Mouse (Mus musculus): Measurements from ENCODE around the gene Gm11146.

Gm11146 gene

DNA sequence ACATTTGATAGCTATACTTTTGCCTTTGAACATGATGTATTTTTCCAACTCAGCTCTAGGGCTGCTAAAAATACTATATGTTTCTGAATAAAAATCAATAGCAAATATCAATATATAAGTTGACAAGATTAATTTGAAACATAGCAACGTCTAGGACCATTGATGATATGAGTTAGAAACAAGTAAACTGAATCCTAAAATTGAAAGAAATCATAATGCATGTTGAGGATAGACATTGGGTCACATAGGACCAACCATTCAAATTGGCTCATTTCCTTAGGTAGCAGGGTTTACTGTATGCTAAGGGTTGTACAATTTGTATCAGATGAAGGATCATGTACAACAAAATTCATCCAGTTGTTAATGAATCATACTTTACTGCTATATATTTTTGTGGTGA, at the start of gene Gm11146:
Gene Gm11146 (minus strand): TSS at position 101 of the 400 bp plus-strand sequence.
- no peak for DNase-seq (ENCODE audit: extremely low read depth, low read depth, low spot score)

DNA sequence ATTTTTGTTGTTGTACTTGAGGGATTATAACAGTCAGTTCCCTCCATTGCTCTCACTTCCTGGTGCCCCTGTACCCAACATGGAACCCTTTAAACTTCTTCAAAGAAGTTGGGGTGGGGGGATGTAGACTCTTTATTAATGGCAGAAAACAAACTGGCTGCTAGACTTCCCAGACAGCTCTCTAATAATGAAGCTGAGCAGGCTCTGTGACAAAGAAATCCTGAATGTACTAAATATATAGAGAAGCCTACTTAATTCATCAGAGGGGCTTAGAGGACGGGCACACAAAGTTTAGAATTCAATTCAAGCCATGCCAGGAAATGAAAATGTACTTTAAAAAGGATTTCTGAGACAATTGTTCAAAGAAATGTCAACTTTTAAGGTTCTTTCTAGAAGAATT, 48.7 kb upstream of the Gm11146 start:
- DNase-seq (ENCODE audit: extremely low read depth, low read depth, low spot score): no peak

DNA sequence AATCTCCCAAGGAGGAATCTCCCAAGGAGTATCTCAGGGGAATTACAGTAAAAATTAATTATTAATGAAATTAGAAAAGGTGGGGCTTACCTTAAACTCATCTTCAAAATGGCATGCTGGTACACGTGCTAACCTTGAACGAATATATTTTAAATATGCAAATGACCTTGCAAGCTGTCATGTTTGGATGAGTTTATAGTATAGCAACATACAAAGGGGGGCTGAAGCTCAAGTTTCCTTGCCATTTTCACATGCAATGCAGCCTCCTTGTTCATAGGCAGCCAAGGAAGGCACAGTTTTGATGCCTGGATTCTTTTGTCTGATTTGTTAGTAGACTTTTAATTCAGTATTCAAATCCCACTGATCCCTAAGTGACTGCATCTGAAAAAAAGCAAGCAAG, 47.1 kb upstream of the Gm11146 start:
- no peak for DNase-seq (ENCODE audit: extremely low read depth, low read depth, low spot score)

- DNase-seq (ENCODE audit: extremely low read depth, low read depth, low spot score): no peak
These were observed 46.3 kb upstream of the Gm11146 start for GRCm38 (mm10) chr16:77648181-77648580.

- DNase-seq (ENCODE audit: extremely low read depth, low read depth, low spot score): no peak
These were observed 44.3 kb upstream of the Gm11146 start for GRCm38 (mm10) chr16:77646146-77646545.

DNA sequence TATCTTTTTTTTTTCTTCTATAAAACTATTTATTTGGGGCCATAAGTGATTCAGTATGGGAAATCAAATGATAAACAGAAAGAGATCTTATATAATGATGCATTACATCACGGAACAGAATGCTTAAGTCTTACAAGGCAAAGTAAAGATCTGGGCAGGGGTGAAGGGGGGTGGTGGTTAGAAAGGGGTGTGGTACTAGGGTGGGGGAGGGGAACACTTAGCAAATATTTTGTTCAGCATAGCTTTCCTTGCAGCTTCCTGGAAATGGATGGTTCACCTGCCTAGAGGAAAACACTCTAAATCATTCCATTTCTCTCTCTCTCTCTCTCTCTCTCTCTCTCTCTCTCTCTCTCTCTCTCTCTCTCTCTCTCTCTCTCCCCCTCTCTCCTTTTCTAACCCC, 43.1 kb upstream of the Gm11146 start:
- DNase-seq (ENCODE audit: extremely low read depth, low read depth, low spot score): no peak

- no peak for DNase-seq (ENCODE audit: extremely low read depth, low read depth, low spot score)
These were observed 42.2 kb upstream of the Gm11146 start for GRCm38 (mm10) chr16:77643871-77644720.

GRCm38 (mm10) chr16:77643036-77643870, 41.4 kb upstream of the Gm11146 start:
- DNase-seq (ENCODE audit: extremely low read depth, low read depth, low spot score): peak; percentile 86

DNA sequence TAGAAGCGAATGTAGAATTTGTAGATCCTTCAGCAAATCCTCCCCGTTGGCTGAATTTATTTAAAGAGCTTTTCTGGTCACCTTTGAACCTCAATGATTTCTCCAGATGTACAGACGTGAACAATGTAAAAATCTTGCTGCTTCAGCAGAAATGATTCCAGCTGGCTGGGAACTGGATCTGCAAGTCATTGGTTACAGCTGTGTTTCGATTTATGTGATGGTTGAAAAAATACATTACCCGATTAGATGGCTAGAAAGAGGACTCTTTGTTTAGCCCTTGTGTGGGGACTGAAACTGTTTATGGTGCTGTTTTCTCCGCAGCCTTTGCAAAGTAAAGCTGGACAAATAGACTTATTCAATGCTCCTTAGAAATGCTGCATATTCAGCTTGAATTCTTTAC, 34.6 kb upstream of the Gm11146 start:
- DNase-seq (ENCODE audit: extremely low read depth, low read depth, low spot score): no peak

- no peak for DNase-seq (ENCODE audit: extremely low read depth, low read depth, low spot score)
These were observed 30.5 kb upstream of the Gm11146 start for GRCm38 (mm10) chr16:77632315-77632881.

GRCm38 (mm10) chr16:77622681-77623080, 20.8 kb upstream of the Gm11146 start:
- no peak for DNase-seq (ENCODE audit: extremely low read depth, low read depth, low spot score)

DNA sequence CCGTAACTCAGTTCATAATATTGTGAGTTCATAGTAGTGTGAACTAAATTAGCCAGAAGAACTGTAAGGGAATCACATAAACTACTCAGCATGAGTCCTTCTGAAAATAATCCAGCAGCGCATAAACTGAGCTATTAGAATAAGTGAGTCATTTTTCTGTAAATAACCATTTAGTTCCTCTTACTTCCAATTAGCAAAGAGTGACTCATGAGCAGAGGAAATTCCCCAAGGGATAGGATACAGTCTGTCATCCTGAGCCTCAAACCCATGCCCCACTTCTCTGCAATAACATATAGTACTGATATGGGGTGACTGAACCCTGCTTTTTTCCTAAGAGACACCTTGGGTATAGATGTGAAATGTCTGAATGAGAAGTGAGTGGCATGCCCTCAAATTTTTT, 687 bp upstream of the Gm11146 start:
- DNase-seq (ENCODE audit: extremely low read depth, low read depth, low spot score): no peak

DNA sequence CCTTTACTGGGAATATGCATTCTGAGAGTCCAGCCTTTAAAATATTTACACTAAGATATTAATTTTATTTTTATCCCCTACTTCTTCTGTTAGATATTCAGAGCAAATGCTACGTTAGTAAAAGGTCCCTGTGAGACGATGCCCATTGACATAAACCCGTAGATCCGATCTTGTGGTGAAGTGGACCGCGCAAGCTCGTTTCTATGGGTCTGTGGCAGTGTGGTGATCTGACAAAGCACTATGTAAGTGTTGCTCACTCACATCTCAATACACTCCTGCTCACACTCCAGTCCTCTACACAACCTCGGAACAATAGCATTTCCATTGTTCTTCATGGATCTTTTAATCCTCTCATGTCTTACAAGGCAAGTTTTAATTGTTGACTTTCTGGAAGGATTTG, 3.1 kb downstream of the Gm11146 start:
- DNase-seq (ENCODE audit: extremely low read depth, low read depth, low spot score): no peak

DNA sequence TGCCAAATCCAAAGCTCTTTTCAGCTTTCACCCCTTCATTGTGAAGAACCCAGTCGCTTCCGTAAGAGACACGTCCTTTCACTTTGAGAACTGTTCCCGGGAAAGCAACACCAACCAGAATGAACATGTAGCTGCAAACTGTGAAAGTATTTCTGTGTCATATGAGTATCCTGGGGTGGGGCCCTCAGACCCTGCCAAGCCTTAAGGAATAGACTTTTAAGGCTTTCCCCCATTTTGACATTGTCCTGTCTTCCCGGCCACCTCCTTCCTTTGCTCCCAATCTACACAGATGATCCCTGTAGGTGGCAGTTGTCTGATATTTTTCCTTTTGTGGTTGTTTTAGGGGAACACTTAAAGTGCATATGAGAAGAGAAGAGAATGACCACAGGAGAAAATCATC, 5.3 kb downstream of the Gm11146 start:
- DNase-seq (ENCODE audit: extremely low read depth, low read depth, low spot score): no peak

GRCm38 (mm10) chr16:77595661-77596060, 6.2 kb downstream of the Gm11146 start:
- no peak for DNase-seq (ENCODE audit: extremely low read depth, low read depth, low spot score)

DNA sequence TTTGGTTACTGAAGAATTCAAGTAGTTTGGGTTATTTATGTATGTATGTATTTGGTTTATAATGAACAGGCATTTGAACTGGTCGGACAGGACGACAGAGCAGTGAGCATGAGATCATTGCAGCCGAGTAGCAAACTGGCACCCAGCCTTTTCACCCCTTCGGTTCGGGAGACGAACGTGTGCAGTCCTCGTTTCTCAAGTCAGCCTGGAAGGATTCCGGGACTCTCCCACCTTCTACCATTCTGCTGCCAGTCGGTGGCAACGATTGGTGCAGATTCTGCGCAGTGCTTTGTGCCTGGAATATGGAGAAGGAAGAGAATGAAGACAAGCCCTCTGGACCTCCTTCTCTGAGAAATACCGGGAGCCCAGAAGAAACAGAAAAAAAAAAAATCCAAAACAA, 7.3 kb downstream of the Gm11146 start:
- peak; percentile 65 for DNase-seq (ENCODE audit: extremely low read depth, low read depth, low spot score)

DNA sequence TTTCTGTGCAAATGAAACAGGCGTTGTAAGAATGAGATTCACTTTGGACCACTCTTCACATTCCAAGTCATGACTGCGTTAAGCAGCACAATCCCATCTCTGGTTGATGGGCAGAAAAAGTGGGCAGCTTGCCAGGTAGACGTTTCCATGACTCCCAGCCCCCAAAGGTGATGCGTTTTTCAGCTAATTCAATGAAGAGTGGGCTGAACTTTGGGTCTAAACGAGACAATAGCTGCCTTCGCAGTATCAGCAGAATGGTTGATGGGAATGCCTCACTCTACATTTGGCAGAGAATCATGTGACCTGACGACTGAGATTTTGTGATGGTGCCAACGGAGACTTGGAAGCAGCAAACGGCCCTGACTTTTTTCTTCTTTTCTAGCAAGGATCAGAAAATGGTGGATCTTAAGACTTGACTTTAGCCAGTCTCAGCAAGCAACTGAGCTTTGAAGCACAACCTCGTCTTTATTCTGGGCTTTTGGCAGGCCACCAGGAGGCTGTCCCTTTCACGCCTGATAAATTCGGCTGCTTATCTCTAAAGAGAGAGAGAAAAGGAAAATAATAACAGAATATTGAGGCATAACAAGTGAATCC, 8.0 kb downstream of the Gm11146 start:
- no peak for DNase-seq (ENCODE audit: extremely low read depth, low read depth, low spot score)

- DNase-seq (ENCODE audit: extremely low read depth, low read depth, low spot score): no peak
These were observed 8.9 kb downstream of the Gm11146 start for GRCm38 (mm10) chr16:77592986-77593385.

GRCm38 (mm10) chr16:77573036-77573435, 28.9 kb downstream of the Gm11146 start:
- DNase-seq (ENCODE audit: extremely low read depth, low read depth, low spot score): no peak

DNA sequence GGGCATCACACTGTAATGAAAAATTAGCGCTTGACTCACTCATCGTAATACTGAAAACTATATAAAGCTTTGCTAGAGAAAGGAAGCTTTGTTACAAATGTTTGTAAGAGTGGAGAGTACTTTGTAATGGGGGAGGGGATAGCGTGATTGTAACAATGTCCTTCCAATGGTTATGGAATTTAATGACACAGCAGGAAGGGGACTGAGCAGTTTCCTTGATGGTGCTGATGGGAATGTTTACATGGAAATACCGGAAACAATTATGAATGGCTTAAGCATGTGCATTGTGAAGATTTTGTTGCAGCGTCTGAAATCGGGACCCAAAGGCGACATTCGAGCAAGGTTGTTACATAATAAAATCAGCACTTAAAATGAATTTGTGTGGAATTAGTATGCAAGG, 32.4 kb downstream of the Gm11146 start:
- no peak for DNase-seq (ENCODE audit: extremely low read depth, low read depth, low spot score)

DNA sequence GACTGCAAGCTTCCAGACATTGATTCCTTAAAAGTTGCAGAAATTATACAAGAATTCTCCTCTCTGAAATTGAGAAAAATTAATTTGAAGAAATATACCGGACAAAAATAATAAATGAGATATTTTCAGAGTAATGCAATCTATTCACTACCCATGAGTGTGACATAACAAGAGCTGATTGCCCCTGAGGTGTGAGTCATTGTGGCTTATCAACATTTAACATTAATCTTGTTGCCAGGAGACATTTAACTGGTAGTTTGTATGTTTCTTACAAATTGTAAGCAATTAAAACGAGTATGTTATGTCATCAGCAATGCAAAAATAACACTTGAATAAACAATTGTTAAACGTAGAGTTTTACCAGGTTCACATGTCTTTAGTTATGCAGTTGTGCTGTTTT, 33.5 kb downstream of the Gm11146 start:
- no peak for DNase-seq (ENCODE audit: extremely low read depth, low read depth, low spot score)
